Mouse (Mus musculus) ES-Bruce4 (cell line): ENCODE results near the gene Vopp1.

Experiments used
- CTCF ChIP-seq: IDR thresholded peaks from one replicate; pipeline ENCODE4 v1.8.1; 2011; ENCODE audit warnings: low read depth, low read length
- POLR2A ChIP-seq: IDR thresholded peaks from one replicate; pipeline ENCODE4 v1.8.1; 2011; ENCODE audit warnings: low read length; ENCODE audit not compliant: insufficient read depth

DNA sequence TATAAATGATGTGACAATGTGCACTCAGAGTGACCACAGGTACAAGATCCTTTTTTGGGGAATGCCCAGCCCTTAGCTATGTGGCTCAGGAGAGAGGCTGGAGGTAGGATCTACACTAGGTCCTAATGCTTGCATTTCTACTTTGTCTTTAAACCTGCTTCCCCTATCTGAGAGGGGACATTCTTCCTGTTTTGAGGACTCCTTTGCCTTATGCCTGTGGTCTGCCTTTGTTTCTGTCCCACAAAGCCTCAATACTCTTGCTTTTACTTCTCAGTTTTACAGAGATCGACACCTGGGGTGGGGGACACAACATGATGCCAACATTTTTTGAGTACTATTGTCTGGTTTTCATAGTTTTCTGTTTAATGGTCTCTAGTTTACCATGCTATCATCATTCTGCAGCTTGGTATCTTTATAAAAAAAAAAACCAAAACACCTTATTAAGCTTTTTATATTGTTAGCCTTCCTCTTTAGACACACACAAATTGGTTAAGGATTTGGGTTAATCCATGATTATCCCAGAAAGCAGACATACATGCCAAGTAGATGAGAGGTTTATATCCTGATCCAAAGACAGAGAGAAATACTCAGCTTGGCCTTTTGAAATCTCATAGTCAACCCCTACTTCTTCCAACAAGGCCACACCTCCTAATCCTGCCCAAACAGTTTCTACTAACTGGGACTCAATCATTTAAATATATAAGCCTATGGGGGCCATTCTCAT is 54.3 kb downstream of the Vopp1 start:
- no peak for TF ChIP-seq CTCF
- TF ChIP-seq POLR2A: no peak
